Mouse (Mus musculus) midbrain, embryonic 13.5 days (tissue): ENCODE results near the gene Col6a5. TPM values are rescaled to one million over a fixed set of nuclear protein-coding genes. Genes with fewer than 3 reads are reported as not detected.

Experiments
- ATAC-seq: fragments of 200-750 bp; cut with Nextera tagmentation; 2 replicates; pipeline ENCODE4 v1.8.0; 2017; ENCODE audit warnings: mild to moderate bottlenecking, moderate TSS enrichment, moderate library complexity
- H3K27ac ChIP-seq: fragments of 300-500 bp; sonication (generic); 2 replicates; pipeline ENCODE4 v1.5.1; 2015; ENCODE audit warnings: inconsistent platforms, mild to moderate bottlenecking, moderate library complexity
- H3K27me3 ChIP-seq: fragments of 300-500 bp; sonication (generic); 2 replicates; pipeline ENCODE4 v1.6.1; 2015; ENCODE audit warnings: mild to moderate bottlenecking, inconsistent platforms
- H3K36me3 ChIP-seq: fragments of 300-500 bp; sonication (generic); 2 replicates; pipeline ENCODE4 v1.6.1; 2015; ENCODE audit warnings: mild to moderate bottlenecking, inconsistent platforms
- H3K4me1 ChIP-seq: fragments of 300-500 bp; sonication (generic); replicated peaks from 2 replicates; pipeline ENCODE4 v1.6.1; 2015; ENCODE audit warnings: inconsistent platforms
- H3K4me2 ChIP-seq: fragments of 300-500 bp; sonication (generic); replicated peaks from 2 replicates; pipeline ENCODE4 v1.6.1; 2015; ENCODE audit warnings: moderate library complexity, mild to moderate bottlenecking, inconsistent platforms
- H3K4me3 ChIP-seq: fragments of 300-500 bp; sonication (generic); replicated peaks from 2 replicates; pipeline ENCODE4 v1.5.1; 2015; ENCODE audit warnings: mild to moderate bottlenecking, inconsistent platforms
- H3K9ac ChIP-seq: fragments of 300-500 bp; sonication (generic); replicated peaks from 2 replicates; pipeline ENCODE4 v1.6.1; 2015; ENCODE audit warnings: mild to moderate bottlenecking, inconsistent platforms
- H3K9me3 ChIP-seq: fragments of 300-500 bp; sonication (generic); 2 replicates; pipeline ENCODE4 v1.6.1; 2016; ENCODE audit warnings: mild to moderate bottlenecking, inconsistent platforms
- WGBS: fragments of 180-500 bp; shearing (Covaris S2); methylation state at CpG from one replicate; pipeline ENCODE4 v1.1.7; 2015; 5-methylcytosine and 5-hydroxymethylcytosine counted together
- polyA plus RNA-seq: library from polyadenylated mRNA; unstranded; fragments of >200 nt; fragmentation: Nextera tagmentation; extraction: Ambion mirVana; gene quantifications from 2 replicates; pipeline ENCODE4 v1.2.1, GENCODE M21; 2015

The Col6a5 gene
- polyA plus RNA-seq, 1 experiment from 2014 or later, result 0.09 TPM

DNA sequence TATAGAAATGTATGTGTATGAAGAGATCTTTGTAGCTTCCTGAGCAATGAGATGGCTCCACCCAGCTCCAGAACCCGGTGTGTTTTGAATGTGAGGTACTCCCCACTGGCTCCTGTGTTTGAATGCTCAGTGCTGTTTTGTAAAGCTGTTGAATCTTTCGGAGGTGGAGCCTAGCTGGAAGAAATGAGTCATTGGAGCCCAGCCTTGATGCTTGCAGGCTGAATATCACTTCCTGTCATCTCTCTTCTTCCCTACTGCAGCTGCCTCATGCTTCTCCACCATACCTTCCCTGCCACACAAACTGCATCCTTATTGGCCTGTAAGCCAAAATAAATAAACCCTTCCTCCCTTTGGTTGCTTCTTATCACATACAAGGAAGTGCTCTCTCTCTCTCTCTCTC lies 72.9 kb downstream of the Col6a5 start:
- H3K4me1 ChIP-seq, result peaks cover 1% of the 10 kb centered on the region
- no peak overlapping the region for H3K4me3 ChIP-seq
- H3K4me2 ChIP-seq, result no peak overlapping the region
- no peak overlapping the region for H3K9ac ChIP-seq
- no peak overlapping the region for H3K27ac ChIP-seq
- H3K9me3 ChIP-seq, result no peaks in the 10 kb centered on the region
- H3K27me3 ChIP-seq, result no peaks in the 10 kb centered on the region
- ATAC-seq, result no peak
- 48% methylated on average over 2 of the region's 2 CpGs for WGBS
- H3K36me3 ChIP-seq, result no peaks in the 10 kb centered on the region

DNA sequence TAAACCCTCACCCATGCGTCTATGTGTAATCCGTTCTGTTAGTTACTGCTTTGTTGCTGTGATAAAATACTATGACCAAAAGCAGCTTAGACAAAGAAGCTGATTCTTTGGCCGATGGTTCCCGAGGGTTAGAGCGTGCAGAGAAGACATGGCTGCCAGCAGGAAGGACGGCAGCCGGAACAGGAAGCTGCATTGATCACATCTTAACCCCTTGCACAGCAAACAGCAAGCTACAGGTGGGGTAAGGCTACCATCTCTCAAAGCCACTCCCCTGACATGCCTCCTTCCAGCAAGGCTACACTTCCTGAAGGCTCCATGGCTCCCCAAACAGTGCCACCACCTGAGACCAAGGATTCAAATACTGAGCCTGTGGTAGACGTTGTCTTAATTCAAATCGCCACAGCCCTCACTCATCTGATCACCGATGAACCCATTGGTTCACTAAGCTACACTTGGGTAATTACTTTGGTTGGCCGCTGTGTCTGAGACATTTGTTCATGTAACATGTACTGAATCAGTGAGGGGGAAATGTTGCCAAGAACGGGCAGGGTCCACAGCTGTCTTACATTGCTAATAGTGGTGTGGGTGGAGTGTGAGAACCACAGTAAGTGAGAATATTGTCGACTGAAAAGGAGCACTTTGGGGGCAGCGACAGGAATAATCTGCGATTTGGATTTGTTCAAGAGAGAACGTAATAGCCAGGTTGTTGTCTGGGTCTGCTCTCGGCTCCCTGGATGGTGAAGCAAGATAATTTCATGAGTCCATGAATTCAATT lies 75.6 kb downstream of the Col6a5 start:
- H3K9me3 ChIP-seq, result no peaks in the 10 kb centered on the region
- 82% methylated on average over 17 of the region's 17 CpGs for WGBS
- H3K27me3 ChIP-seq, result no peaks in the 10 kb centered on the region
- H3K4me2 ChIP-seq, result no peak overlapping the region
- no peak overlapping the region for H3K27ac ChIP-seq
- no peaks in the 10 kb centered on the region for H3K36me3 ChIP-seq
- H3K4me3 ChIP-seq, result no peak overlapping the region
- ATAC-seq, result no peak
- H3K9ac ChIP-seq, result no peak overlapping the region
- H3K4me1 ChIP-seq, result no peaks in the 10 kb centered on the region

DNA sequence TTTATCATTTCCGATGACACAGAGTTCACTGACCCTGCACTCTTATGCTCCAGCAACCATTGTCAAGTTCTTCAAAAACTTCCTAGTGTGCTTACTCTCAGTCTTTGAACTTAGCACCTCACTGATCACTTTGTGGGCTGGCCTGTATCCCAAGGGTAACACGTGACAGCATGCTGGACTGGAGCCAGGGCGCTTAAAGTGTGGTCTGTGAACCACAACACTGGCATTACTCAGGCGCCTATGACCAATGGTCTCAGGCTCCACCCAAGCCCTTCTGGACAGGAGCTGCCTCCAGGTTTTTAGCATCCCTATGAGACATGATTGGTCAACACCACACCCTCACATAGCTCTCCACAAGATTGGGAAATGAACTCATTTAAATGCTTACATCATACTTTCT lies 79.7 kb downstream of the Col6a5 start:
- Histone ChIP-seq H3K9me3 (no peaks in the 10 kb centered on the region), H3K27ac (no peak overlapping the region), H3K4me3 (no peak overlapping the region), H3K9ac (no peak overlapping the region), H3K4me2 (no peak overlapping the region), H3K27me3 (no peaks in the 10 kb centered on the region), H3K4me1 (no peaks in the 10 kb centered on the region), H3K36me3 (no peaks in the 10 kb centered on the region)
- 86% methylated on average over 4 of the region's 4 CpGs for WGBS
- no peak for ATAC-seq

DNA sequence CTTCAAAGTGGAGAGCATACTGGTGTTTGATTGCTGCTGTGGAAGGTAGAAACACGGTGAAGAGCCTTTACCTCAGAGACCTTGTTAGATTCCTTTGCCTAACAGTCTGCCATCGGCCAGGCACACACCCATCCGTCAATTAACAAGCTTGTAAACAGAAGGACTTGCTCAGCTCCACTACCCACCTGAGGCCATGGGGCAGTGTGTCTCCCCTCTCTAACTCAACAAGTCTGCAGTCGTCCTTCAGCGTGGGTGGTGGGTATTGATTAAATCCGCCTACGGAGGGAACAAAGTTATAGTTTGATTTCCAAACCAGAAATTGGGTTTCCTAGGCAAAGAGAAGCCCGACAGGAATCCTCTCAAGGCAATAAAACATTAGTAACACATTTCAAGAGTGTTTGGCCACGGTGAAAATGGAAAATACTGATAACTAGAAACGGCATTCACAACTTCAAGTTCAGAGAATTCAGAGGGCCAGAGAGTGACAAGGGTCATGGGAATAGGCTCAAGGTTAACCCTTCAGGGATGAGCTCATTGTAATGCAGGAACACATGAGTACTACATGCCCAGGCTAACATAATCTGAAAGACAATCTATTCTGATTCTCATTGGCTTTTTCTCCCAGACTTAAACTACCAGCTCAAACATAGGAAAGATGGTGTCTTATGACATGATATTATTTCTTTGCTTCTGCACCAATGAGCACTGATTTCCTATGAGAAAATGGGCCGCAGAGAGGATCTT lies 81.9 kb downstream of the Col6a5 start:
- Histone ChIP-seq H3K9me3 (no peaks in the 10 kb centered on the region), H3K36me3 (no peaks in the 10 kb centered on the region), H3K9ac (no peak overlapping the region), H3K4me2 (no peak overlapping the region), H3K27ac (no peak overlapping the region), H3K27me3 (no peaks in the 10 kb centered on the region), H3K4me3 (no peak overlapping the region), H3K4me1 (no peaks in the 10 kb centered on the region)
- no peak for ATAC-seq
- WGBS, result 75% methylated on average over 11 of the region's 11 CpGs

DNA sequence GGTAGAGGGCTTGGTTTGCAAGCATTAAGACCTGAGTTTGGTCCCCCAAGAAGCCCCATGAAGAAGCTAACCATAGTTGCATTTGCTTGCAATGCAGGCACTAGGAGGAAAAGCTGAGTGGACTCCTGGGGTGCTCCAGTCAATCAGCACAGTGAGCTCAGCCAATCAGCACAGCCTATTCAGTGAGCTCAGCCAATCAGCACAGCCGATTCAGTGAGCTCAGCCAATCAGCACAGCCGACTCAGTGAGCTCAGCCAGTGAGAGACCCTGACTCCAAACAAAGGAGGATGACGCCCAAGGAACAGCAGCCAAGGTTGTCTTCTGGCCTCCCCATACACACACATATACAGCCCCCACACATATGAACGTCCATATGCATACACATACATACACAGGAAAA lies 84.3 kb downstream of the Col6a5 start:
- 87% methylated on average over 4 of the region's 4 CpGs for WGBS
- Histone ChIP-seq H3K4me1 (no peaks in the 10 kb centered on the region), H3K27ac (no peak overlapping the region), H3K27me3 (no peaks in the 10 kb centered on the region), H3K9ac (no peak overlapping the region), H3K9me3 (no peaks in the 10 kb centered on the region), H3K4me2 (no peak overlapping the region), H3K36me3 (no peaks in the 10 kb centered on the region), H3K4me3 (no peak overlapping the region)
- no peak for ATAC-seq

DNA sequence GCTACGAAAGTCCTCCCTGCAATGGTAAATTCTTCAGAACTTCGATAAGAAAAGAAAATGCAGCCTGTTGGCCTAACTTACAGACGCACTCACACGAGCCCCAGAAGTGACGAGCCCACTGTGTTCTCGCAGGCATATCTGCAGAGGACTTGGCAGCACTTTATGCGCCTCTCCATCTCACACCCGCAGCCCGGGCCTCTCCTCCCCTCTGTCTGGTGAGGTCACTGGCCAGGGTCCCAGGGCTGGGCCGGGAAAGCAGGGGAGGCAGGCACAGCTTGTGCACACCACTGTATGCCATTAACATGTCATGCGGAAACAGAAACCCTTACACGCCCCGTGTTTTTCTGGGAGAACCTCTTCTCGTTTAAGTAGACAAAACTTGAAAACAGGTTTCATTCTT lies 88.8 kb downstream of the Col6a5 start:
- no peaks in the 10 kb centered on the region for H3K9me3 ChIP-seq
- H3K9ac ChIP-seq, result no peak overlapping the region
- no peak overlapping the region for H3K4me2 ChIP-seq
- no peaks in the 10 kb centered on the region for H3K27me3 ChIP-seq
- H3K27ac ChIP-seq, result no peak overlapping the region
- H3K36me3 ChIP-seq, result no peaks in the 10 kb centered on the region
- no peak overlapping the region for H3K4me3 ChIP-seq
- no peaks in the 10 kb centered on the region for H3K4me1 ChIP-seq
- no peak for ATAC-seq
- 83% methylated on average over 14 of the region's 14 CpGs for WGBS

DNA sequence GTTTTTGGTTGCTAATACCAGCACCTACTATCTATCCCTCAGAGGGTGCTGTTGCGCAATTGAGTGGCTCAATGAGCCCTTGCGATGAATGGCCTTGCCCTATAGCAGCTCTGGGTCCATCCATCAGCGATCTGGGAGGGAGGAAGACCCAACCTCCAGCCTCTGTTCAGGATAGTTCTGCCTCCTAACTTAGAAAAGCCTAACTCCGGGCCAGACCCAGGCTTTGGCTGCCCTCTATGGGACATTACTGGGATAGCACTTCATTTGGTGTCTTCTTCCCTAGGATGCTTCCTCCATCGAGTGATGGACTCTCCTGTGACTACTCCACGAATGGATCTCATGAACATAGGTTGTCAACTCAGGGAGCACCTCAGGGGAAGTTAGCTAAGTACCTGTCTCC lies 102.7 kb downstream of the Col6a5 start:
- H3K4me2 ChIP-seq, result no peak overlapping the region
- H3K9me3 ChIP-seq, result no peaks in the 10 kb centered on the region
- no peaks in the 10 kb centered on the region for H3K27me3 ChIP-seq
- H3K9ac ChIP-seq, result no peak overlapping the region
- no peaks in the 10 kb centered on the region for H3K4me1 ChIP-seq
- H3K4me3 ChIP-seq, result no peak overlapping the region
- 18% methylated on average over 6 of the region's 6 CpGs for WGBS
- no peak overlapping the region for H3K27ac ChIP-seq
- peak; percentile 48; the same call in 1 of the 2 replicates for ATAC-seq
- no peaks in the 10 kb centered on the region for H3K36me3 ChIP-seq

DNA sequence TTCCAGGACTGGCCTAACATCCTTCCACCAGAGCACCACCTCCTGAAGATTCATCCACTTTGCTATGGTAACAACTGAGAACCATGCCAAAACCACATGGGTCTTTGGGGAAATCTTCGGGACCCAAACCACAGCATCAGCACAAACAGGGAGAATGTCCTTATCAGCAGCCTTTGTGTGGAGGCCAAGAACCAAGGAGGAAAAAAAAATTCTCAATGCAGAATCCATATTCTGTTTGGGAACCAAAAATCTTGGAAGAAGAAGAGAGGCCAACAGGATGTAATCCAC lies 107.7 kb downstream of the Col6a5 start:
- H3K4me3 ChIP-seq, result no peak overlapping the region
- ATAC-seq, result no peak
- no peak overlapping the region for H3K4me2 ChIP-seq
- 90% methylated on average over 1 of the region's 1 CpGs for WGBS
- H3K9ac ChIP-seq, result no peak overlapping the region
- no peaks in the 10 kb centered on the region for H3K9me3 ChIP-seq
- H3K27ac ChIP-seq, result no peak overlapping the region
- H3K27me3 ChIP-seq, result no peaks in the 10 kb centered on the region
- H3K4me1 ChIP-seq, result no peaks in the 10 kb centered on the region
- no peaks in the 10 kb centered on the region for H3K36me3 ChIP-seq

DNA sequence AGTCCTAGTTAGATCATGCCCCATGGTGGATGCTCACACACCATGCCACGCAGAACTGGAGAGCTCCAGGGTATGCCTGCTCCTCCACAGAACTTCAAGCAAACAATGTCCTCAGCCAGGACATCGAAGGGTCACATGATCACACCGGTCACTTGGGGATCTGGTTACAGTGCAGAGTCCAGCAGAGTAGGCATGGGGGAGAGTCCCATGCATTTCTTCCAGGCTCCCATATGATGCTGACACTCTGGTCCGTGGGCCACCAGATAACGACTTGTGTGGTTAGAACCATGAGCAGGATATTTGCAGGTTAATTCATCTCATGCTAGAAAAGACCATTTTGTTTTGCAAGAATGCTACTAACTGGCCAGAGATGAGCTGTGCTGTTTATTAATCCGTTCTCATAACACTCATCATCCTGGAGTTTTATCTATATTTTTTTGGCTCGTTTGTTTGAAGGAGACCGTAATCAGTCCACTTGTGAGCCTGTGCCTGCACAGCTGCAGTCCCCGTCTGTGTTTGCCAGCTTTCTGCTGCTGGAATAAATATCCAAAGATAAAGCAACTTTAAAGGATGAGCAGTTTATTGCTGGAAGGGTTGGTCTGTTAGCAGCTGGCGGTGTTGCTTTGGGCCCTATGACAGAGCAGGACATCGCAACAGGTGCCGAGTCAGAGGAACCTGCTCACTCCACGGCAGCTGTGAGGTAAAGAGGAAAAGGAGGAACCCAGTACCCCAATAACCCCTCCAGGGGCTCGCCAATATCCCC lies 108.2 kb downstream of the Col6a5 start:
- no peaks in the 10 kb centered on the region for H3K27me3 ChIP-seq
- no peaks in the 10 kb centered on the region for H3K9me3 ChIP-seq
- no peak overlapping the region for H3K4me3 ChIP-seq
- H3K27ac ChIP-seq, result no peak overlapping the region
- no peak for ATAC-seq
- H3K9ac ChIP-seq, result no peak overlapping the region
- H3K4me2 ChIP-seq, result no peak overlapping the region
- H3K36me3 ChIP-seq, result no peaks in the 10 kb centered on the region
- H3K4me1 ChIP-seq, result no peaks in the 10 kb centered on the region
- 86% methylated on average over 14 of the region's 14 CpGs for WGBS

DNA sequence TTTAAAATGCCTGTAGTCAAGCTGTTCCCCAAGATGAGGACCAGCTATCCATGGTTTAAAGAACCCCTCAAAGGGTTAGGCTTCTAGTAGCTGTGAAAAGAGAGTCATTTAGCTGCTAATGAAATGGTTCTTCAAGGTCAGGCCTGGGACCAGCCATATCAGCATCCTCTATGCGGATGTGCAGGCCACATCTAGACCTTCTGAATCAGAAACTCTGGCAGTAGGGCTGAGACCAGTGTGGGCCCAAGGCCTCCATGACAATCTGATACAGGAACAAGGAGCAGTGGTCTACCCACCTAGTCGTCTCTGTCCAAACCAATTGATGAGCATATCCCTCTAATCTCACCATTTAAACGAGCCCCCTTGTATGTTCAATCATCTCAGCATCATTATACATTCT lies 109.4 kb downstream of the Col6a5 start:
- Histone ChIP-seq H3K36me3 (no peaks in the 10 kb centered on the region), H3K9me3 (0 out of 2 replicates have a peak, but pooled peaks cover 3% of the 10 kb centered on the region), H3K9ac (no peak overlapping the region), H3K27me3 (no peaks in the 10 kb centered on the region), H3K4me1 (no peaks in the 10 kb centered on the region), H3K27ac (no peak overlapping the region), H3K4me3 (no peak overlapping the region), H3K4me2 (no peak overlapping the region)
- WGBS, result 90% methylated on average over 3 of the region's 3 CpGs
- no peak for ATAC-seq

DNA sequence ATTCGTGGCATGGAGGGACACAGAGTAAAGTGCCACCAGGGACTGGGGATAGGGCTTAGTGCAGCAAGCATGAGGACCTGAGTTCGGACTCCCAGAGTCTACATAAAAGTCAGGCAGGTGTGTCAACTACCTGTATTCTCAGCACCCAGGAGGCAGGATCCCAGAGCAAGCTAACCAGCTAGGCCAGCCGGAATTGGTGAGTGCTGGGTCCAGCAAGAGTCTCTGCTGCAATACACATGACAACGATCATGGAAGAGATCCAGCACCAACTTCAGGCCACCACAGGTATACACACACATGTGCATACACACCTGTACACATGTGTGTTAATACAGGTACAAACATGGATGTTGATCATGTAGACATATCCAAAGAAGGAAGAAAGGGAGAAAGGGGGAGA lies 112.0 kb downstream of the Col6a5 start:
- Histone ChIP-seq H3K9ac (no peak overlapping the region), H3K27me3 (no peaks in the 10 kb centered on the region), H3K36me3 (no peaks in the 10 kb centered on the region), H3K9me3 (0 out of 2 replicates have a peak, but pooled peaks cover 3% of the 10 kb centered on the region), H3K4me2 (no peak overlapping the region), H3K27ac (no peak overlapping the region), H3K4me1 (no peaks in the 10 kb centered on the region), H3K4me3 (no peak overlapping the region)
- no peak for ATAC-seq
- 75% methylated on average over 4 of the region's 4 CpGs for whole genome bisulfite sequencing

DNA sequence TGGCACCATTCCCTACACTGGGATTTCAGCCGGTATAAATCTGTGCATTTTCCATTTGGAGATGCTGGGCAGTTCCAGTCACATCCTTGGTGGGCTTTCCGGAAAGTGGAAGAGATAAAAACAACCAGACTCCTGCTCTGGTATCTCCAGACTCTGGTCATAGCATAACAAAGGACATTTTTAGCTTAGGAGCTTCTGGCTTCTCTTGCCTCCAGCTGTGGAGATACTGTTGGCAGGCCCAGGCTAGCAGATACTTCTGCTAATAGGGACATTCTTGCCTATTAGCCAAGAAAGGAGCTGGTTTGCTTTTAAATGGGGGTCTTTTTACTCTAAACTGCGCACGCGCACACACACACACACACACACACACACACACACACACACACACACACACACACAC lies 113.2 kb downstream of the Col6a5 start:
- 95% methylated on average over 5 of the region's 5 CpGs for WGBS
- H3K4me1 ChIP-seq, result no peaks in the 10 kb centered on the region
- H3K9ac ChIP-seq, result no peak overlapping the region

More for the DNA sequence above, 113.2 kb downstream of the Col6a5 start:
- H3K27ac ChIP-seq, result no peak overlapping the region
- H3K4me2 ChIP-seq, result no peak overlapping the region
- no peak overlapping the region for H3K4me3 ChIP-seq
- no peak for ATAC-seq
- H3K27me3 ChIP-seq, result no peaks in the 10 kb centered on the region
- H3K36me3 ChIP-seq, result no peaks in the 10 kb centered on the region
- 0 out of 2 replicates have a peak, but pooled peaks cover 3% of the 10 kb centered on the region for H3K9me3 ChIP-seq
